Mouse (Mus musculus) liver, embryonic 14.5 days (tissue): ENCODE measurements at regions not wholly inside any gene's neighbourhood (a gene's known extent, or its start where the extent isn't known, plus 50 kb on each side); places are given as distances from the start of the nearest gene placed in this dataset.

ENCODE experiments used
- ATAC-seq: fragments of 200-750 bp; cut with Nextera tagmentation; 2 replicates; pipeline ENCODE4 v1.8.0; 2017; ENCODE audit warnings: moderate number of reproducible peaks, mild to moderate bottlenecking, moderate library complexity; ENCODE audit not compliant: insufficient read depth
- DNase-seq, 3 experiments: peaks; one replicate each; pipeline ENCODE4 v3.0.0-alpha.2; 2012 to 2013; ENCODE audit warnings: low read depth in 3 of 3, low spot score in 3 of 3
- H3K27ac ChIP-seq: fragments of 300-500 bp; sonication (generic); 2 replicates; pipeline ENCODE4 v1.5.1; 2014; ENCODE audit warnings: moderate library complexity, mild to moderate bottlenecking, control low read depth, inconsistent platforms
- H3K27me3 ChIP-seq: fragments of 300-500 bp; sonication (generic); 2 replicates; pipeline ENCODE4 v1.6.1; 2014; ENCODE audit warnings: mild to moderate bottlenecking, low read length, moderate library complexity; ENCODE audit not compliant: control insufficient read depth, insufficient read depth
- H3K36me3 ChIP-seq: fragments of 300-500 bp; sonication (generic); replicated peaks from 2 replicates; pipeline ENCODE4 v1.6.1; 2014; ENCODE audit warnings: low read depth; ENCODE audit not compliant: control insufficient read depth, insufficient read depth
- H3K4me1 ChIP-seq, 2 experiments: fragments of 200-500 bp in 1 of 2; fragments of 300-500 bp in 1 of 2; sonication (generic) in 1 of 2; replicated peaks; 2 replicates each; pipeline ENCODE4 v1.6.1; 2012 to 2014; ENCODE audit warnings: antibody characterized with exemption in 1 of 2, inconsistent platforms in 1 of 2, low read length in 1 of 2; ENCODE audit not compliant: control insufficient read depth in 2 of 2, insufficient read depth in 2 of 2
- H3K4me2 ChIP-seq: fragments of 300-500 bp; sonication (generic); 2 replicates; pipeline ENCODE4 v1.6.1; 2014; ENCODE audit warnings: low read depth, mild to moderate bottlenecking, control low read depth, moderate library complexity
- H3K4me3 ChIP-seq, 2 experiments: fragments of 200-500 bp in 1 of 2; fragments of 300-500 bp in 1 of 2; sonication (generic) in 1 of 2; 2 replicates each; pipeline ENCODE4 v1.5.1; 2012 to 2014; ENCODE audit warnings: low read depth in 2 of 2, low read length in 2 of 2, mild to moderate bottlenecking in 2 of 2, control low read depth in 1 of 2, inconsistent platforms in 1 of 2, moderate library complexity in 1 of 2; ENCODE audit not compliant: insufficient read depth in 1 of 2
- H3K9ac ChIP-seq: fragments of 300-500 bp; sonication (generic); replicated peaks from 2 replicates; pipeline ENCODE4 v1.6.1; 2014; ENCODE audit warnings: mild to moderate bottlenecking, control low read depth, moderate library complexity
- H3K9me3 ChIP-seq: fragments of 300-500 bp; sonication (generic); 2 replicates; pipeline ENCODE4 v1.6.1; 2016; ENCODE audit warnings: low read length, mixed read lengths; ENCODE audit not compliant: control insufficient read depth
- CTCF ChIP-seq: IDR thresholded peaks from 2 replicates; pipeline ENCODE4 v1.5.1; 2016; ENCODE audit warnings: antibody characterized with exemption, low read depth, control low read depth
- EP300 ChIP-seq: IDR thresholded peaks from 2 replicates; pipeline ENCODE4 v1.6.1; 2016; ENCODE audit warnings: antibody characterized with exemption, low read depth
- WGBS: fragments of 180-500 bp; shearing (Covaris S2); extraction: QIAGEN DNeasy Blood & Tissue Kit; methylation state at CpG from one replicate; pipeline ENCODE4 v1.1.7; 2014; ENCODE audit not compliant: insufficient replicate concordance; 5-methylcytosine and 5-hydroxymethylcytosine counted together

DNA sequence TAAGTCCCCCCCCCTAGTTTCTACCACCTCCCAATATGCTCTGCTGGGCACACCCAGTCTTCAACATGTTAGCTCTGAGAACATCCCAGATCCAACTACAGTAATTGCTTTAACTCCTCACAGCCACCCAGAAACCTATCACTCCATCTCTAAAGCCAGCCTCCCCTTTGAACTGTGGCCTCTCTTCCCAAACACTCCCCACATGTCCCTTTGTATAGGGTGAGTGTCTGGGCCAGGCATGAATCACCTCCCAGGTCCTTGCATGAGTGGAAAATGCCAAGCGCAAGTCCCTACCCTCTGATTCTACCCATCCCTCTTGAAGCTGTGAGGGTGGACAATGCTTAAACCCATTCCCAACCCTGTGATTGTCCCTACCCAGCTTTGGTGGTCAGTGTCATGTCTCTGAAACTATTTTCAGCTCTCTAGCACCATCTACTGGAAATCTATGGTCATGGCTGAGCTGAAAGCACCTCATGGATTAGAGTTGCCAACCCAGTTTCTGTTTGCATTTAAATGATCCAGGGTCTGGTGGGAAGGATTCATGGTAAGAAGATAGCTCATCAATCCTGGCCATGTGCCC is 162.6 kb upstream of the Nckap5 start:
- ATAC-seq (no peak), DNase-seq (no peak)
- 53% methylated on average over 1 of the region's 1 CpGs for WGBS
- Histone ChIP-seq H3K27me3 (no peaks in the 10 kb centered on the region), H3K4me2 (no peak overlapping the region), H3K36me3 (no peaks in the 10 kb centered on the region), H3K9ac (no peak overlapping the region), H3K9me3 (no peaks in the 10 kb centered on the region), H3K4me1 (no peaks in the 10 kb centered on the region), H3K27ac (no peak overlapping the region), H3K4me3 (no peak overlapping the region)
- TF ChIP-seq CTCF (peak; percentile 61), EP300 (no peak)

DNA sequence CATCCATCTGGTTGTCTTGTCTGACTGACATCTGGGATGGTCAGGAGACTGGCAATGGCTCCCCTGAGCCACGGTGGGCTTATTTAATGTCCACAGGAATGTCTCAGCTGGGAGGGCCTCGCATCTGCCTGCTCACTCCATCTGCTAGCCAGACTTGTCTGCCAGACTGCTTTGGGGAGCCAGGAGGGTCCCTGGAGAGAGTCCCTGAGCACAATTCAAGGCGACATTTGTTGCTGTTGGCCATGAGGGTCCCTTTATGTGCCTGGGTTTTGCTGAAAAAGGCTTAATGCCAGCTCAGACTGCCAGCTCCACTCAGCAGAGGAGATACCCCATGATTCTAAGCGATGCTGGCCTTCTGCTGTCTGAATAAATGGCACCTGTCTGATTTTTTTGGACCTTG is 161.8 kb upstream of the Nckap5 start:
- no peaks in the 10 kb centered on the region for H3K9me3 ChIP-seq
- ATAC-seq (no peak), DNase-seq (no peak)
- TF ChIP-seq EP300: no peak
- TF ChIP-seq CTCF: no peak
- no peak overlapping the region for H3K27ac ChIP-seq
- no peaks in the 10 kb centered on the region for H3K4me1 ChIP-seq
- no peak overlapping the region for H3K9ac ChIP-seq
- no peaks in the 10 kb centered on the region for H3K27me3 ChIP-seq
- WGBS: 42% methylated on average over 4 of the region's 4 CpGs
- no peak overlapping the region for H3K4me2 ChIP-seq
- no peaks in the 10 kb centered on the region for H3K36me3 ChIP-seq
- no peak overlapping the region for H3K4me3 ChIP-seq

DNA sequence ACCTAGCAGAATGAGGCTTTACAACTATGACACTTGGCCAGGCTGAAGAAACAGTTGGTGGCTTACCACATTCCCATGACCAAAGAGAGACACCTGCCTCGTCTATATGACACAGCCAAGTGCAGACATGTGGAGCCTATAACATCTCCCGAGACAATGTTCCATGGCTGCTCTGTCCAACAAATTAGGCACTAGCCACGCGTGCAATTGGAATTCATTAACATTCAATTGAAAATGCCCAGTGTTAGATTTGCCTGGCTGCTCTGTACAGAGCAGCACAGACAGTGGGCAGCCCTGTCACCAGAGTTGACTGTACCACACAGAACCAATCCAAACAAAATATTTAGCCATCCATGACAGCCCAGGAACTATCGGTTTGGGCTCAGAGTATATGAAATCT is 152.2 kb upstream of the Nckap5 start:
- Histone ChIP-seq H3K27me3 (no peaks in the 10 kb centered on the region), H3K4me3 (no peak overlapping the region), H3K4me2 (no peak overlapping the region), H3K9ac (no peak overlapping the region), H3K27ac (no peak overlapping the region), H3K4me1 (no peaks in the 10 kb centered on the region), H3K36me3 (no peaks in the 10 kb centered on the region), H3K9me3 (no peaks in the 10 kb centered on the region; the same call in 1 of the 2 replicates)
- ATAC-seq (no peak), DNase-seq (no peak)
- WGBS: 69% methylated on average over 5 of the region's 5 CpGs
- TF ChIP-seq CTCF: no peak
- TF ChIP-seq EP300: no peak

DNA sequence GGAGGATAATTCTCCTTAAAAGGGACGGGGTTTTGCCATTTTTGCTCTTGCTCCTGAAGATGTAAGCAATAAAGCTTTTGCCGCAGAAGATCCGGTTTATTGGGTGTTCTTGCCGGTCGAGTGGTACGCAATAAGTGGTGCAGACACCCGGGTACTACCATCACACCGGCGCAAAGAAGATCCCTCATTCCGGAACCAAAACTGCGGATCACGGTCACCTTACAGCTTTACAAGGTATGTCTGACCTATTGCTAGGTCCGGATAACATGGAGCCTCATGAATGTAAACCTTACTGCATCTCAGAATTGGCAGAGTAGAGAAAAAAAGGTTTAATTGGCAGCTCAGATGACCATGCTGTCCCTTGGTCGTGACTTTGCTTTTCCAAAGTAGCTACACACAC is 149.7 kb upstream of the Nckap5 start:
- H3K9me3 ChIP-seq: no peaks in the 10 kb centered on the region; the same call in 1 of the 2 replicates
- no peaks in the 10 kb centered on the region for H3K4me1 ChIP-seq
- no peaks in the 10 kb centered on the region for H3K36me3 ChIP-seq
- 79% methylated on average over 14 of the region's 14 CpGs for WGBS
- no peak for ATAC-seq
- no peak overlapping the region for H3K4me3 ChIP-seq
- H3K4me2 ChIP-seq: no peak overlapping the region
- H3K27me3 ChIP-seq: no peaks in the 10 kb centered on the region
- DNase-seq: no peak
- TF ChIP-seq CTCF (no peak), EP300 (no peak)
- no peak overlapping the region for H3K9ac ChIP-seq
- no peak overlapping the region for H3K27ac ChIP-seq

DNA sequence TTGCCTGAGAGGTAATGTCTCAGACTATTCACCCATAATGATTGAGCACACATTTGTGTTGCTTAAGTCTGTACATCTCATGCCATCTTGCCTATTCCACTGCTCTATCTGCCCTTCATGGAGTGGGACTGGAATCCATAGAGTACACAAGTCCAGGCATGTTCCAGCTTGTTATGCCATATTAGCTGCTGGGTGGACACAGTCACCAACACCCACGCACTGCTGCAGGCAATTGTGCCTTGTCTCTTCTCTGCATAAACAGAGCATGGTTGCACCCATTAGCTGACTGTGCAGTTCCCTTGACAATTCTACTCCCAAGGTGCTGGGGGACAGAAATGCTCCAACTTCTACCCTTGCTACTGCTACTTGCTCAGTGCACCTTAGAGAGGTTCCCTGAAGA is 143.3 kb upstream of the Nckap5 start:
- WGBS: 64% methylated on average over 1 of the region's 1 CpGs
- Histone ChIP-seq H3K36me3 (no peaks in the 10 kb centered on the region), H3K27ac (no peak overlapping the region), H3K27me3 (no peaks in the 10 kb centered on the region), H3K4me2 (no peak overlapping the region), H3K9ac (no peak overlapping the region), H3K4me3 (no peak overlapping the region), H3K9me3 (no peaks in the 10 kb centered on the region; the same call in 1 of the 2 replicates), H3K4me1 (no peaks in the 10 kb centered on the region)
- ATAC-seq (no peak), DNase-seq (no peak)
- no peak for TF ChIP-seq EP300
- TF ChIP-seq CTCF: no peak
